Mouse (Mus musculus) lung, postnatal 0 days (tissue): ENCODE data around the gene Sycp3. TPM values are rescaled to one million over a fixed set of nuclear protein-coding genes. Genes with fewer than 3 reads are reported as not detected.

Experiments used
- ATAC-seq: fragments of 200-750 bp; cut with Nextera tagmentation; 2 replicates; pipeline ENCODE4 v1.8.0; 2017; ENCODE audit warnings: moderate library complexity
- DNase-seq: peaks from one replicate; pipeline ENCODE4 v3.0.0-alpha.2; 2016; ENCODE audit warnings: low spot score
- H3K27ac ChIP-seq: fragments of 300-500 bp; sonication (generic); 2 replicates; pipeline ENCODE4 v1.5.1; 2014; ENCODE audit warnings: antibody characterized with exemption, mild to moderate bottlenecking, low read length, mixed read lengths
- H3K27me3 ChIP-seq: fragments of 300-500 bp; sonication (generic); replicated peaks from 2 replicates; pipeline ENCODE4 v1.6.1; 2014; ENCODE audit warnings: low read length, mixed read lengths; ENCODE audit not compliant: insufficient read depth
- H3K36me3 ChIP-seq: fragments of 300-500 bp; sonication (generic); 2 replicates; pipeline ENCODE4 v1.6.1; 2014; ENCODE audit warnings: low read length, mixed read lengths; ENCODE audit not compliant: insufficient read depth
- H3K4me1 ChIP-seq: fragments of 300-500 bp; sonication (generic); 2 replicates; pipeline ENCODE4 v1.6.1; 2014; ENCODE audit warnings: antibody characterized with exemption, low read depth, low read length, mixed read lengths; ENCODE audit not compliant: insufficient read depth
- H3K4me2 ChIP-seq: fragments of 300-500 bp; sonication (generic); replicated peaks from 2 replicates; pipeline ENCODE4 v1.6.1; 2014; ENCODE audit warnings: low read depth, mild to moderate bottlenecking, low read length, moderate library complexity, mixed read lengths
- H3K4me3 ChIP-seq: fragments of 300-500 bp; sonication (generic); 2 replicates; pipeline ENCODE4 v1.5.1; 2014; ENCODE audit warnings: low read depth, low read length
- H3K9ac ChIP-seq: fragments of 300-500 bp; sonication (generic); replicated peaks from 2 replicates; pipeline ENCODE4 v1.6.1; 2014; ENCODE audit warnings: low read depth, mild to moderate bottlenecking
- H3K9me3 ChIP-seq: fragments of 300-500 bp; sonication (generic); 2 replicates; pipeline ENCODE4 v1.6.1; 2016; ENCODE audit warnings: low read length, mixed read lengths
- CTCF ChIP-seq: IDR thresholded peaks from 2 replicates; pipeline ENCODE4 v1.5.1; 2016; ENCODE audit warnings: antibody characterized with exemption, mild to moderate bottlenecking
- EP300 ChIP-seq: IDR thresholded peaks from 2 replicates; pipeline ENCODE4 v1.6.1; 2016; ENCODE audit warnings: antibody characterized with exemption, mild to moderate bottlenecking, control low read depth
- WGBS: fragments of 180-500 bp; shearing (Covaris S2); extraction: QIAGEN DNeasy Blood & Tissue Kit; methylation state at CpG from one replicate; pipeline ENCODE4 v1.1.7; 2014; 5-methylcytosine and 5-hydroxymethylcytosine counted together
- polyA plus RNA-seq: library from polyadenylated mRNA; unstranded; fragments of >200 nt; fragmentation: Nextera tagmentation; extraction: Ambion mirVana; gene quantifications from 2 replicates; pipeline ENCODE4 v1.2.1, GENCODE M21; 2015

The Sycp3 gene
- polyA plus RNA-seq, 1 experiment from 2014 or later, result not detected

DNA sequence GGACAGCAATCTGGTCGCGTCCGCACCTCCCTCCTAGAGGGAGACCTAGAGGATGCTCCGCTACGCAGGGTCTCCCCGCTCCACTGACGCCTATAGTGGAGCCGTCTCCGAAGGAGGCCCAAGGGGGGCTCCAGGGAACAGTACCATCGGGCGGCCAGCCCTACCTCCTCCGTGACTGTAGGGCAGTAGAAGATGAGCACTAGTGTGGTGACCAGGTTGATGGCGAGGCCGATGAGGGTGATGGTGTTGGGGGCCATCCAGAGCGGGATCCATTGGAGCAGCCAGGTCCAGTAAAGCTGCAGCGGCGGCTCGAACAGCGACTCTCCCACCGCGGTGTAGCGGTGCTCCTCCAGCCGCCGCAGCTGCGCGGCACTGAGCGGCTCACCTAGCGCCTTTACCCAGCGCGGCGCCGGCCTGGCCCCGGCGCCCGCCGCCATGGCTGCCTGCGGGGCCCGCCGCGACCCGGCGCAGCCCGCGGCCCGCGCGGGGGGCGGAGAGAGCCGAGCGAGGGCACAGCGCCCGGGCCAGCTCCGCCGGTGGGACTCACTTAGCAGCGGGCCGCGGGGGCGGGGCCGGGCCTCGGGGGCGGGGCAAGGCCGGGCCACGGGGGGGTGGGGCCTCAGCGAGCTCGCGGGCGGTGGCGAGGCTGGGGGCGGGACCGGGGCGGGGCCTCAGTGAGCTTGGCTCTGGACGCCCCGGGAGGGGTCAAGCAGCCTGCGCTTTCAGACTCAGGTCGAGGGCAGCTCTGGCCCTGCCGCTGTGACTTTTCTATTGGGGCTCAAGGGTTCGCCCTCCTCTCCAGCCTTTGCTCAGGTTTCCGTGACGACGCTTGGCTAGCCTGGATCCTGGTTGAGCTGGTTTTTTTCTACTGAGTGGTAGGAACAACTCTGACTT lies 44.3 kb downstream of the Sycp3 start, which contains the start of gene Chpt1:
TSS of gene Chpt1 (minus strand) at position 653 of the 894 bp plus-strand sequence.
- Histone ChIP-seq H3K36me3 (no peaks in the 10 kb centered on the region), H3K9ac (peak within 1 kb of the TSS; percentile 69), H3K4me3 (peak within 1 kb of the TSS; percentile 90), H3K9me3 (no peaks in the 10 kb centered on the region), H3K4me1 (peaks cover 2% of the 10 kb centered on the region; the same call in 1 of the 2 replicates), H3K27ac (peak within 1 kb of the TSS; percentile 88), H3K27me3 (no peaks in the 10 kb centered on the region), H3K4me2 (peak within 1 kb of the TSS; percentile 76)
- DNase-seq (peak; percentile 96), ATAC-seq (peak; percentile 92)
- TF ChIP-seq CTCF (0 out of 2 replicates have a peak, but pooled peaks have one; percentile 5), EP300 (no peak)
- 2% methylated on average over 52 of the region's 80 CpGs for WGBS

DNA sequence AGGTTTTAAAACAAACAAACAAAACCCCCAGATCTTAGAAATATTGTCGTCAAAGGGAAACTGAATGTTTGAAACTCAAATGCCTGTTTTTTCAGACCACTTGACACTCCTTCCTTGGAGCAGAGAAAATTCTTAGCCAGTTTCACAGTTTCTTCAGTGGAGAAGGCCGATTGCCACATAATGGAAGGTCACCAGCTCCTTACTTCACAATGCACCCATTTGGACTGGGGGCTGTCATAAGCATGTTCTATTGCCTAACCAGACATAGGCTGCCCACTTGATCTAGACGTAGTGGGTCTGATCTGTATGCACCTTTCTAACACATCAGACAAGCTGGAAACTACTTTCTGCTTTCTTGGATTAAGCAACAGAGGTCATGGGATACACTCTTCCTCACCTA lies 45.1 kb downstream of the Sycp3 start:
- peak; percentile 56 for ATAC-seq
- no peak overlapping the region for H3K9ac ChIP-seq
- no peaks in the 10 kb centered on the region for H3K36me3 ChIP-seq
- TF ChIP-seq EP300 (peak; percentile 78), CTCF (no peak)
- no peaks in the 10 kb centered on the region for H3K9me3 ChIP-seq
- peak; percentile 95 for DNase-seq
- H3K4me2 ChIP-seq, result peak overlapping the region; percentile 76
- H3K4me3 ChIP-seq, result no peak overlapping the region
- H3K27ac ChIP-seq, result peak overlapping the region; percentile 88
- peaks cover 2% of the 10 kb centered on the region; the same call in 1 of the 2 replicates for H3K4me1 ChIP-seq
- no peaks in the 10 kb centered on the region for H3K27me3 ChIP-seq
- 32% methylated on average over 3 of the region's 3 CpGs for WGBS

- H3K36me3 ChIP-seq, result no peaks in the 10 kb centered on the region
- H3K9me3 ChIP-seq, result no peaks in the 10 kb centered on the region
- peak overlapping the region; percentile 38; the same call in 1 of the 2 replicates for H3K27ac ChIP-seq
- no peak overlapping the region for H3K4me2 ChIP-seq
- peaks cover 3% of the 10 kb centered on the region; the same call in 1 of the 2 replicates for H3K4me1 ChIP-seq
- H3K4me3 ChIP-seq, result no peak overlapping the region
- ATAC-seq (no peak), DNase-seq (no peak)
- no peaks in the 10 kb centered on the region for H3K27me3 ChIP-seq
- TF ChIP-seq EP300, result no peak
- TF ChIP-seq CTCF, result no peak
- no peak overlapping the region for H3K9ac ChIP-seq
- 51% methylated on average over 5 of the region's 5 CpGs for WGBS
Measured at GRCm38 (mm10) chr10:88505256-88505655, 45.9 kb downstream of the Sycp3 start.

DNA sequence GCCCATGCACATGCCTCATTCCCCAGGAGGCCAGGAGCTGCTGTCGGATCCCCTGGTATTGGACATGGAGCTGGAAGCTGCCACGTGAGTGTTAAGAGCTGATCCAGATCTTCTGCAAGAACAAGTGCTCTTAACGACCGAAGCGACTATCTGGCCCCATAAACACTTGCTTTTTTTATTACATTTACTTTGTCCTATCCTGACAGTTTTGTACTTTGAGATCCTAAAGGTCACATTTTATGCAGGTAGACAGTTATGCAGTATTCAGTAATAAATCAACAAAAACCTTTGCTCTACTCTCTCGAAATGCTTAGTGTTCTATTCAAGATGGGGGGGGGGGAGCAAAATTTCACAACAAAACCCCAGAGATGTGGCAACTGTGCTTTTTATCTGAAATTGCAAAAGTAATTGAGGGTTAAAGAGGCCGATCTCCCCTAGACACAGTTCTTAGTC lies 48.3 kb downstream of the Sycp3 start:
- ATAC-seq (no peak), DNase-seq (peak; percentile 52)
- no peak for TF ChIP-seq CTCF
- TF ChIP-seq EP300, result peak; percentile 61
- 52% methylated on average over 7 of the region's 7 CpGs for WGBS
- Histone ChIP-seq H3K9me3 (no peaks in the 10 kb centered on the region), H3K27ac (no peak overlapping the region), H3K9ac (no peak overlapping the region), H3K4me2 (no peak overlapping the region), H3K27me3 (no peaks in the 10 kb centered on the region), H3K4me3 (no peak overlapping the region), H3K36me3 (no peaks in the 10 kb centered on the region), H3K4me1 (peaks cover 5% of the 10 kb centered on the region; the same call in 1 of the 2 replicates)

DNA sequence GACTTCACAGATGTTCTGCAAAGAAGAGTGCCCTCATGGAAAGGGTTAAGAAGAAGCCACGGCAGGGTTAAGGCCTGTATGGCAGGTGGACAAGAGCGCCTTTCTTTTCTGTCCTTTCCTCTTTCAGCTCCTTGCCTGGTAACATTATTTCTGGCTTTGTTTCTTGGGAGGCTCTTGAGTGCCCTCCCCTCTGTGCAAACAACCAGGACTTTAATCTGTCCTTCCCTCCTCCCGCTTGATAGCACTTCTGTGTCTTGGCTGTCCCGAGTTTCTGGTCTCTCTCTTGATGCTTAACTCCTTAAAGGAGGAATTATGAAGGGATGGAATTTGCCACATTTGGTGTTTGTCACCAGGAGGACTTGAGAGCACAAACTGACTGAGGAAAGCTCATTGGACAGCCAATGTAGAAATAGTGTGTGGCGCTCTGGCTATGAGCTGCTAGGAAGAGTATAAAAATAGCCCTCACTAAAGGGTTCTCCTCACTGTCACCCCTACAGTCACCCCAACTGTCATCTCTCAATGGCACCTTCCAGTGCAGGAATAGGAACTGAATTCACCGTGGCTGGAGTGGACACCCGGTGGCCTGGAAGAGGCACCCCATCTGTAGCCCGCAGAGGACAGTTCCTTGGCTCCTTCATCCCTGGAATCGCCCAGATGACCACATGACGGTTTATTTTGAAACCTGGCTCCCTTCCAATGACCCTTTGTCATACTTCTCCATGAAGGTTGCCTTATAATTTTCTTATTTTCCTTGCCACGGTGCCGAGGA lies 51.3 kb downstream of the Sycp3 start:
- ATAC-seq (peak; percentile 92), DNase-seq (peak; percentile 89)
- no peak for TF ChIP-seq CTCF
- TF ChIP-seq EP300, result peak; percentile 44; the same call in 1 of the 2 replicates
- no peak overlapping the region for H3K4me3 ChIP-seq
- no peaks in the 10 kb centered on the region for H3K27me3 ChIP-seq
- H3K27ac ChIP-seq, result no peak overlapping the region
- no peaks in the 10 kb centered on the region for H3K9me3 ChIP-seq
- H3K4me1 ChIP-seq, result peaks cover 2% of the 10 kb centered on the region; the same call in 1 of the 2 replicates
- no peak overlapping the region for H3K9ac ChIP-seq
- no peak overlapping the region for H3K4me2 ChIP-seq
- 36% methylated on average over 12 of the region's 12 CpGs for WGBS
- no peaks in the 10 kb centered on the region for H3K36me3 ChIP-seq

- Histone ChIP-seq H3K9ac (no peak overlapping the region), H3K27me3 (no peaks in the 10 kb centered on the region), H3K36me3 (no peaks in the 10 kb centered on the region), H3K4me3 (no peak overlapping the region), H3K9me3 (no peaks in the 10 kb centered on the region), H3K4me1 (0 out of 2 replicates have a peak, but pooled peaks cover 2% of the 10 kb centered on the region), H3K27ac (no peak overlapping the region), H3K4me2 (no peak overlapping the region)
- WGBS, result 68% methylated on average over 9 of the region's 9 CpGs
- TF ChIP-seq EP300 (no peak), CTCF (no peak)
- DNase-seq (no peak), ATAC-seq (no peak)
Measured at GRCm38 (mm10) chr10:88511355-88511754, 52.0 kb downstream of the Sycp3 start.
